ENCODE assay signal across 10 mouse cellular contexts in the genomic region with DNA sequence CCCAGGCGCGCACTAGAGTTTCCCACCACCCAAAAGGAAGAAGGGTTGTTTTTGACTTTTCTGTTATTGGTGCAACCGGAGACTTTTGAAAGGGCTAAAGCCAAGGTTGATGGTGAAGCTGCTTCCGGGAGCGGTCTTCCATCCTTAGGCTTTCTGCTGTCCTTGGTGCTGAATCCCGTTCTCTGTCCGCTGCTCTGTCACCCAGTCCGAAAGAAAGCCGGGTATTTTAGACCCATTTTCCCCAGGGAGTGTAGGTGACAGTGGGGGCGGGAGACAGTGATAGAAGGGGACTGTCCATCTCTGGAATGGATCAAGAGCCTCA. TPM values are rescaled to one million over a fixed set of nuclear protein-coding genes. Genes with fewer than 3 reads are reported as not detected.
DNase-seq lines count a peak whose midpoint lies in the region; ATAC-seq lines count a peak whose summit lies in the region.
"Had no signal": no experiment of that assay in that cellular context is flagged by ENCODE, and none has a peak within 500 bp of the region (broad histone marks: within the 10 kb centered on the region; RNA-seq: fewer than 3 reads in every experiment).

No protein-coding gene starts in this region.

- no peak for ATAC-seq in heart, embryonic 12.5 days (ENCODE audit: insufficient number of reproducible peaks, low FRiP score)
- no peak for ATAC-seq in heart, embryonic 13.5 days (ENCODE audit: extremely low read depth, insufficient number of reproducible peaks, low FRiP score, low TSS enrichment)
- ATAC-seq in midbrain, embryonic 12.5 days (ENCODE audit: low FRiP score, low read depth), result no peak
- ATAC-seq in monocyte, adult 5-6 weeks (replicated peaks; ENCODE audit: insufficient number of reproducible peaks, low FRiP score, low TSS enrichment, poor library complexity, severe bottlenecking), result no peak

- H3K4me1 ChIP-seq in heart, embryonic 12.5 days (replicated peaks), result peaks cover 11% of the 10 kb centered on the region
- peaks cover 5% of the 10 kb centered on the region for H3K4me1 ChIP-seq in heart, embryonic 13.5 days
- peaks cover 16% of the 10 kb centered on the region for H3K4me1 ChIP-seq in midbrain, embryonic 12.5 days

- no peaks in the 10 kb centered on the region for H3K9me3 ChIP-seq in heart, embryonic 12.5 days (replicated peaks)
- H3K9me3 ChIP-seq in heart, embryonic 13.5 days, result no peaks in the 10 kb centered on the region
- H3K9me3 ChIP-seq in midbrain, embryonic 12.5 days, result no peaks in the 10 kb centered on the region
- H3K9me3 ChIP-seq: G1E had no signal

- H3K4me3 ChIP-seq in heart, embryonic 12.5 days, result no peak overlapping the region
- 0 out of 2 replicates have a peak overlapping the region, but pooled peaks have one; percentile 41 for H3K4me3 ChIP-seq in heart, embryonic 13.5 days
- peak overlapping the region; percentile 59 for H3K4me3 ChIP-seq in midbrain, embryonic 12.5 days

- peaks cover 46% of the 10 kb centered on the region for H3K27me3 ChIP-seq in heart, embryonic 12.5 days (replicated peaks)
- H3K27me3 ChIP-seq in heart, embryonic 13.5 days (replicated peaks), result peaks cover 64% of the 10 kb centered on the region
- peaks cover 54% of the 10 kb centered on the region for H3K27me3 ChIP-seq in midbrain, embryonic 12.5 days

- H3K9ac ChIP-seq in heart, embryonic 12.5 days, result no peak overlapping the region
- H3K9ac ChIP-seq in heart, embryonic 13.5 days, result no peak overlapping the region
- H3K9ac ChIP-seq in midbrain, embryonic 12.5 days (replicated peaks), result no peak overlapping the region

- no peak for DNase-seq in heart, adult 11 months
- peak; percentile 21 for DNase-seq in brain, adult 2 months (ENCODE audit: low read depth, low spot score)
- DNase-seq in kidney, postnatal 10 days, result peak; percentile 84
- DNase-seq in urinary bladder, postnatal 4 days (ENCODE audit: low spot score in 2 of 2), result no peak

- H3K27ac ChIP-seq in heart, embryonic 12.5 days (ENCODE audit: poor library complexity, severe bottlenecking), result no peak overlapping the region
- no peak overlapping the region for H3K27ac ChIP-seq in heart, embryonic 13.5 days (replicated peaks)
- H3K27ac ChIP-seq in midbrain, embryonic 12.5 days (replicated peaks), result no peak overlapping the region

- peak overlapping the region; percentile 86 for H3K4me2 ChIP-seq in heart, embryonic 12.5 days
- peak overlapping the region; percentile 69 for H3K4me2 ChIP-seq in heart, embryonic 13.5 days
- peak overlapping the region; percentile 93 for H3K4me2 ChIP-seq in midbrain, embryonic 12.5 days (replicated peaks)

- under 1% methylated on average over 10 of the region's 10 CpGs for WGBS in heart, embryonic 12.5 days
- 2% methylated on average over 10 of the region's 10 CpGs for WGBS in heart, embryonic 13.5 days
- WGBS in midbrain, embryonic 12.5 days, result 1% methylated on average over 10 of the region's 10 CpGs

- H3K36me3 ChIP-seq in heart, embryonic 12.5 days, result no peaks in the 10 kb centered on the region
- no peaks in the 10 kb centered on the region for H3K36me3 ChIP-seq in heart, embryonic 13.5 days
- H3K36me3 ChIP-seq in midbrain, embryonic 12.5 days, result no peaks in the 10 kb centered on the region
- H3K36me3 ChIP-seq: G1E had no signal

RNA-seq across cellular contexts. Expression of a gene that starts 0.6 kb away (rescaled TPM):
- not detected in 2 replicates for polyA plus RNA-seq in heart, embryonic 12.5 days (2016; fragmentation: Nextera tagmentation; extraction: Ambion mirVana)
- polyA plus RNA-seq in heart, embryonic 13.5 days (2015; fragmentation: Nextera tagmentation; extraction: Ambion mirVana), result 0.07 TPM in 1 of 2 replicates, not detected in the other
- 1.6 and 1.8 TPM in 2 replicates for polyA plus RNA-seq in midbrain, embryonic 12.5 days (2016; fragmentation: Nextera tagmentation; extraction: Ambion mirVana)
- total RNA-seq in monocyte, adult 5-6 weeks (2017), result not detected in 3 replicates
- polyA plus RNA-seq: G1E; large intestine, adult 2 months had no signal

Comparison
In these comparisons a context has a peak if more than half of its experiments do, and no peak if none do; other contexts are left out.
1. DNase-seq: peak in brain, adult 2 months (single experiment) and kidney, postnatal 10 days (single experiment); none in heart, adult 11 months (single experiment) and urinary bladder, postnatal 4 days (0 of 2).
2. Peak in every context shown above with its lines, with median percentiles within 50 percentile points of each other: H3K4me2 ChIP-seq.